Mouse (Mus musculus) cerebellum, postnatal 4 days (tissue): ENCODE measurements around the gene Cdc27.
"Not testable (repeated sequence)": the region's sequence is repeated elsewhere in the genome, so short reads cannot be mapped to it uniquely, and the experiment has no call there.

Source experiments
- DNase-seq, 2 experiments: peaks; one replicate each; pipeline ENCODE4 v3.0.0; 2022; ENCODE audit warnings: low spot score in 2 of 2, mixed read lengths in 1 of 2

The Cdc27 gene

DNA sequence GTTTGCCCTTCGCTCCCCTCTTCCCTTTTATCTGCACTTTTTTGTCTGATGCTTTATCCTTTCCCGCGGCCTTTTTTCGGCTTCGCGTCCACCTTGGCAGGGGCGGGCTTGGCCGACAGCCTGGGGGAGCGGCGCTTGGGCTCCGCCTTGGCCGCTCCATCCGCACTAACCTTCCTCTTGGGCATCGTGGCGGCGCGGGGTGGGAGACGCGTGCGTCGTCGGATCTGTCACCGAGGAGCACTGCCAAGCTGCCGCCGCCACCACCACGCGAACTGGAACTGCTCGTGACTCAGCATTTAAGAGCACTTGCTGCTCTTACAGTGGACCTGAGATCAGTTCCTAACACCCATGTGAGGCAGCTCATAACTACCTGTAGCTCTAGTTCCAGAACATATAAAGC is 21.0 kb upstream of the Cdc27 start:
- DNase-seq: peak in 1 of 2 experiments; percentile 21

- DNase-seq: not testable (repeated sequence)
Observed at GRCm38 (mm10) chr11:104570515-104570914, 20.1 kb upstream of the Cdc27 start.

- DNase-seq: no peak
Observed at GRCm38 (mm10) chr11:104568326-104568725, 17.9 kb upstream of the Cdc27 start.

GRCm38 (mm10) chr11:104567736-104568135 is 17.3 kb upstream of the Cdc27 start:
- DNase-seq: no peak

DNA sequence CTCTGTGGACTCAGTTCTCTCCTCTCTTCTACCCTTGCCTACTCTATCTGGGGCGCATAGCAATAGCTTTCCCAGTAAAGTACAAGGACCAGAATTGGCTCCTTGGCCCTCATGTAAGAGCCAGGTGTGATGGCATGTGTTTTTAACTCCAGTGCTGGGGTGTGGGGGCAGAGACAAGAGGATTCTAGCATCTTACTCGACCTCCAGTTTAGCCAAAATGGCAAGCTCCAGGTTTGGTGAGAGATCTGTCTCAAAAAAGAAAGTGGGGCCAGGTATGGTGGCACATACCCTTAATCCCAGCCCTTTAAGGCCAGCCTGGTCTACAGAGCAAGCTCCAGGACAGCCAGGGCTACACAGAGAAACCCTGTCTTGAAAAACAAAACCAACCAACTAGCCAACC is 16.4 kb upstream of the Cdc27 start:
- no peak for DNase-seq

- no peak for DNase-seq
Observed at GRCm38 (mm10) chr11:104566097-104566496, 15.7 kb upstream of the Cdc27 start.

- no peak for DNase-seq
Observed at GRCm38 (mm10) chr11:104565172-104565571, 14.8 kb upstream of the Cdc27 start.

GRCm38 (mm10) chr11:104563496-104563895 is 13.1 kb upstream of the Cdc27 start:
- no peak for DNase-seq

DNA sequence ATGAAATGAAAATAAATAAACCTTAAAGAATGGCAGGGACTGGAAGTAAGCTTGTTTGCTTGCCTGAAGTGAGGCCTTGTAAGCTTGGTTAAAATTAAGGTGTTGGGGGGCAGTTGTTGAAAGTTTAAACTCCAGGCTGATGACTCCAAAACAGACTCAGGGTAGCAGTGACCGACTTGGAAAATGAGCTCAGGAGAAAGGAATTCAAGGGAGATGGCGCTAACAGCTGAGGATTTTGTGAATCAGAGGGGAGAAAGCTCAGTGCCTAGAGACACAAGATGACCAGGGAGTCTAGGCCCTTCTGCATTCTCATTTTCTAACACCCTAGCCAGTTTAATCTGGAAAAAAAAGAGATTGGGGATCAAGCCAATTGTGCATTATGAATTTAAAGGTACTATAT is 10.6 kb upstream of the Cdc27 start:
- no peak for DNase-seq

GRCm38 (mm10) chr11:104558651-104559403 is 8.4 kb upstream of the Cdc27 start:
- DNase-seq: no peak

GRCm38 (mm10) chr11:104558065-104558464 is 7.6 kb upstream of the Cdc27 start:
- DNase-seq: no peak

- peak; percentile 55 to 73 for DNase-seq
Observed at GRCm38 (mm10) chr11:104549438-104550405, 698 bp downstream of the Cdc27 start.

GRCm38 (mm10) chr11:104547502-104547901 is 2.9 kb downstream of the Cdc27 start:
- no peak for DNase-seq

DNA sequence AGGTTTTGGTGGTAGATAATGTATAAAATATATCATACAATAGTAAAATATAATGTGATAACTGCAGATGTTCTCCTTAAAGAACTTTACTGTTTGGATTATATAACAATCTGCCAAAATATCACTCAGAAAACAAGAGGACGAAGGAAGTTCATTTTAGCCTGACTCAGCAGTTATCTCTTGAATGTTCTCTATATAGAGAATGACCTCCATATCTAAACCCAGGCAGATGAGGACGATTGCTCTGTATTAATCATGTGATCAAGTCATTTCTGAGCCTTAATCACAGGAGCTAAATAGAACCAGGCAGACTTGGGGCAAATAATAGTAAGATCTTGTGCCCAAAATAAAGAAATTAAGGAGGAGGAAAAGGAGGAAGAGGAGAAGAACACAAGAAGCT is 5.9 kb downstream of the Cdc27 start:
- no peak for DNase-seq

- not testable (repeated sequence) for DNase-seq
Observed at GRCm38 (mm10) chr11:104543337-104543736, 7.1 kb downstream of the Cdc27 start.

DNA sequence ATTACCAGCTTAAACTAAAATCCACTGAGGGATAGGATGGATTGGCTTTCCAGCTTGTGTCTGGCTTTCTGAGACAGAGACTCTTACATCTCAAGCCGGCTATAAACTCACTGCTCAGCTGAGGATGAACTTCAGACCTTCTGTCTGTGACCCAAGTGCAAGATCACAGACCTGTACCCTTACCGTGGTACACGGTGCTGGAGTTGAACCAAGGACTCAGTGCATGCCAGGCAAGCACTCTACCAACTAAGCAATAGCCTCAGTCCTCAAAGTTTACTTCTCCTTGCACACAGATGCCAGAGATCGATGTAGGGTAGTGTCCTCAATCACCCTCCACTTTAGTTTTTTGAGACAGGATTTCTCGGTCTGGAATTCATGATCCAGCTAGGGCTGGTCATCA is 10.6 kb downstream of the Cdc27 start:
- no peak for DNase-seq

GRCm38 (mm10) chr11:104537945-104538555 is 12.4 kb downstream of the Cdc27 start:
- no peak for DNase-seq

- DNase-seq: no peak
Observed at GRCm38 (mm10) chr11:104536843-104537242, 13.6 kb downstream of the Cdc27 start.

- DNase-seq: no peak
Observed at GRCm38 (mm10) chr11:104525935-104526334, 24.5 kb downstream of the Cdc27 start.

DNA sequence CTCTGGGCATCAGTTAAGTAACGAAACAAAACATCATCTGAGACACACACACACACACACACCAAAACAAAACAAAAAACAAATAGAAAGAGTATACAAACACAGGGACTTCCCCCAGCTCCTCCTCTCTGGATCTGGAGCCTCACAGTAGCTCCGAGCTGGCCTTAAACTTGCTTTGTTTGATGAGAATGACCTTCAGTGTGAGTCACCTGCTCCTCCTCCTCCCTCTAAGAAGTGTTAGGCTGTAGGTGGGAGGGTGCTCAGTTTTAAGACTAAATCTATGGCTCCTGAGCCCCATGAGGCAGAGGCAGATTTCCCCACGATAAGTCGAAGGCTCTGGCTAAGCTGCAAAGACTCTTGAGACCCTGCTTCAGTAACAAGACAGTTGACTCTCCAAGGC is 38.0 kb downstream of the Cdc27 start:
- DNase-seq: no peak

- no peak for DNase-seq
Observed at GRCm38 (mm10) chr11:104510606-104511005, 39.8 kb downstream of the Cdc27 start.

DNA sequence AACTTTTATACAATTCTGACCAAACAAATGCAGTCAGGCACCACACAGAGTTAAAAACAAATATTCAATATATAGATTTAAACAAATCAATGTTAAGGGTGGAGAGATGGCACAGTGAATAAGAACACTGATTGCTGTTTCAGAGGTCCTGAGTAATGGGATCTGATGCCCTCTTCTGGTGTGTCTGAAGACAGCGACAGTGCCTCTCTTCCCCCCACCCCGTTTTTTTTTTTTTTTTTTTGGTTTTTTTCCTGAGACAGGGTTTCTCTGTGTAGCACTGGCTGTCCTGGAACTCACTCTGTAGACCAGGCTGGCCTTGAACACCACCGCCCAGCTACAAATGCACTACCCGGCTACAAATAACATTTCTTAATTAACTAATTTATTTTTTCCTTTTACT is 42.0 kb downstream of the Cdc27 start:
- DNase-seq: no peak
